Mouse (Mus musculus): ENCODE measurements around the gene Cers6.

Gene Cers6

GRCm38 (mm10) chr2:69054279-69054678, 193.0 kb downstream of the Cers6 start:
- no peak for DNase-seq (ENCODE audit: low read depth in 1 of 2, low spot score in 2 of 2)

- DNase-seq (ENCODE audit: low read depth in 1 of 2, low spot score in 2 of 2) = no peak
These were observed 193.9 kb downstream of the Cers6 start for GRCm38 (mm10) chr2:69055174-69055573.

- no peak for DNase-seq (ENCODE audit: low read depth in 1 of 2, low spot score in 2 of 2)
These were observed 200.1 kb downstream of the Cers6 start for GRCm38 (mm10) chr2:69061313-69061712.

- no peak for DNase-seq (ENCODE audit: low read depth in 1 of 2, low spot score in 2 of 2)
These were observed 200.9 kb downstream of the Cers6 start for GRCm38 (mm10) chr2:69061910-69062689.

- no peak for DNase-seq (ENCODE audit: low read depth in 1 of 2, low spot score in 2 of 2)
These were observed 203.5 kb downstream of the Cers6 start for GRCm38 (mm10) chr2:69064759-69065158.

- DNase-seq (ENCODE audit: low read depth in 1 of 2, low spot score in 2 of 2) = no peak
These were observed 210.4 kb downstream of the Cers6 start for GRCm38 (mm10) chr2:69071440-69072235.

- no peak for DNase-seq (ENCODE audit: low read depth in 1 of 2, low spot score in 2 of 2)
These were observed 215.9 kb downstream of the Cers6 start for GRCm38 (mm10) chr2:69077189-69077588.

- DNase-seq (ENCODE audit: low read depth in 1 of 2, low spot score in 2 of 2) = no peak
These were observed 219.5 kb downstream of the Cers6 start for GRCm38 (mm10) chr2:69080760-69081159.

- DNase-seq (ENCODE audit: low read depth in 1 of 2, low spot score in 2 of 2) = no peak
These were observed 221.4 kb downstream of the Cers6 start for GRCm38 (mm10) chr2:69082499-69083197.

- DNase-seq (ENCODE audit: low read depth in 1 of 2, low spot score in 2 of 2) = no peak
These were observed 221.9 kb downstream of the Cers6 start for GRCm38 (mm10) chr2:69083198-69083509.

GRCm38 (mm10) chr2:69084416-69084815, 223.2 kb downstream of the Cers6 start:
- no peak for DNase-seq (ENCODE audit: low read depth in 1 of 2, low spot score in 2 of 2)

GRCm38 (mm10) chr2:69086505-69087260, 225.4 kb downstream of the Cers6 start:
- DNase-seq (ENCODE audit: low read depth in 1 of 2, low spot score in 2 of 2) = no peak

GRCm38 (mm10) chr2:69095836-69096235, 234.6 kb downstream of the Cers6 start:
- DNase-seq (ENCODE audit: low read depth in 1 of 2, low spot score in 2 of 2) = no peak

GRCm38 (mm10) chr2:69096821-69097220, 235.6 kb downstream of the Cers6 start:
- no peak for DNase-seq (ENCODE audit: low read depth in 1 of 2, low spot score in 2 of 2)

GRCm38 (mm10) chr2:69097526-69097925, 236.3 kb downstream of the Cers6 start:
- DNase-seq (ENCODE audit: low read depth in 1 of 2, low spot score in 2 of 2) = no peak

- DNase-seq (ENCODE audit: low read depth in 1 of 2, low spot score in 2 of 2) = no peak
These were observed 237.5 kb downstream of the Cers6 start for GRCm38 (mm10) chr2:69098701-69099100.

GRCm38 (mm10) chr2:69099147-69099546, 237.9 kb downstream of the Cers6 start:
- DNase-seq (ENCODE audit: low read depth in 1 of 2, low spot score in 2 of 2) = no peak

GRCm38 (mm10) chr2:69100706-69101105, 239.5 kb downstream of the Cers6 start:
- DNase-seq (ENCODE audit: low read depth in 1 of 2, low spot score in 2 of 2) = no peak

GRCm38 (mm10) chr2:69103526-69103925, 242.3 kb downstream of the Cers6 start:
- DNase-seq (ENCODE audit: low read depth in 1 of 2, low spot score in 2 of 2) = no peak

- no peak for DNase-seq (ENCODE audit: low read depth in 1 of 2, low spot score in 2 of 2)
These were observed 243.4 kb downstream of the Cers6 start for GRCm38 (mm10) chr2:69104511-69105145.

- DNase-seq (ENCODE audit: low read depth in 1 of 2, low spot score in 2 of 2) = no peak
These were observed 248.0 kb downstream of the Cers6 start for GRCm38 (mm10) chr2:69109246-69109645.
